Mouse (Mus musculus) lung, postnatal 4 days (tissue): Measurements from ENCODE around the gene Lalba.
A peak's percentile ranks its signal among the peaks of the same experiment; 100 is the strongest.
"Not testable (repeated sequence)": the region's sequence is repeated elsewhere in the genome, so short reads cannot be mapped to it uniquely, and the experiment has no call there.

Source experiments
- DNase-seq, 2 experiments: peaks; one replicate each; pipeline ENCODE4 v3.0.0; 2021

Gene Lalba

GRCm38 (mm10) chr15:98491332-98491731, 8.8 kb upstream of the Lalba start:
- DNase-seq: peak in 1 of 2 experiments; percentile 40

- no peak for DNase-seq
These were observed 4.0 kb upstream of the Lalba start for GRCm38 (mm10) chr15:98486433-98487021.

DNA sequence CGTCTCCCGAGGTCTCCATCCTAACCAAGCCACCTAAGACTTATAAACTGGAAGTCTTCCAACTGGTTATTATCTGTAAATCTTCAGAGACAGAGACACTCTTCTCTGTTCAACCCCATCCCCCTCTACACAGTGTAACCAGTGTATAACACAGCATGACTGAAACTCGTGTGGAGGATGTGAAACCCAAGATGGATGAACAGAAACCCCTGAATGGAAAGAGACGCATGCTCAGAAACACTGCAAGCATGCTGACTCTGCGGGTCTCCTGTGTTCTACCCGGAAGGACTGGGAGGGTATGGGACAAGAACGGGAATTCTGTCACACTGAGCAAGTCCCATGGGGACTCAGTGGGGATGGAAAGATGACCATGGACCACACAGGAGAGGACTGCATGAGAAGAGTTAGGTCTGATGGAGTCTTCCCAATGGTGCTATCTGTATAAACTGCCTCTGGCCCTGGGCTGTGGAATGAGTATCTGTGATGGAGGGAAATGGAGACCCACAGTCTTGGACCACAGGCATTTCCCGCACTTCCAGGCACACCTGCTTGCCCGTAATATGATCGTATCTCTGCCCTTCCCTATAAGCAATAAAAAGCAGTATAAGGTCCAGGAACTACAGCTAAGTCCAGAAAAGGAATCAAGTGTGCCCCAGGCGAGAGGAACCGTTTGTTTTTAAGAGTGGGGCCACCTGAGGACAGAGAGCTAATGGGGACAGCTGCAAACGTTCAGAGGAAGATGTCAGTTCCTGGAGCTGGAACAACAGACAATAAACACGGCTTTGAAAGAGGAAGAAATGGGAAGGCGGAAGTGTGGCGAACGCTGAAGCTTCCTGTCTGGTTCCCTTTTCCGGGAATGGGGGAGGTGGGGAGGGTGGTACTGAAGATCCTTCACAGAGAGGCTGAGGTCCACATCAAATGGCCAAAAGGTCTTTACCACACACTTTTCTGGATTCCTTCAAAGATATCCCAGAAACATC, 1.7 kb upstream of the Lalba start:
- DNase-seq: peak; percentile 56 to 59

GRCm38 (mm10) chr15:98479568-98480102, 2.9 kb downstream of the Lalba start:
- no peak for DNase-seq

DNA sequence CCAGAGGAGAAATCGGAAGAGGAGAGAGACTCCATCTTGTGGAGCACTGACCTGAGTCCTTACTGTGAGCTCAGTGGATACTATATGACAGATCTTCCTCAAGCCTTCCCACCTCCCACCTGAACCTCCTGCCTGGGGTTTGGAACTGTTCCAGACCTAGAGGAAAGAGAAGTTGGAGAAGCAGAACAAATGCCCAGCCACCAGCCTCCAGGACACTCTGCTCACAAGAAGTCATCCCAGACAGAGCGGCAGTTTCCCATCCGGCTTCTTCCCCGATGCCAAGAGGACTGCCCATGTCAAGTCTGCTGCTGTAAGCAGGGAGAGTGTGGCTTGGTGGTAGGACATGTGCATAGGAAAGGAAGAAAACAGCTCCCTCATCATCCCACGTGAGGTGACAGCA, 6.2 kb downstream of the Lalba start:
- DNase-seq: no peak

GRCm38 (mm10) chr15:98475382-98475781, 7.1 kb downstream of the Lalba start:
- peak in 1 of 2 experiments; percentile 64 for DNase-seq

DNA sequence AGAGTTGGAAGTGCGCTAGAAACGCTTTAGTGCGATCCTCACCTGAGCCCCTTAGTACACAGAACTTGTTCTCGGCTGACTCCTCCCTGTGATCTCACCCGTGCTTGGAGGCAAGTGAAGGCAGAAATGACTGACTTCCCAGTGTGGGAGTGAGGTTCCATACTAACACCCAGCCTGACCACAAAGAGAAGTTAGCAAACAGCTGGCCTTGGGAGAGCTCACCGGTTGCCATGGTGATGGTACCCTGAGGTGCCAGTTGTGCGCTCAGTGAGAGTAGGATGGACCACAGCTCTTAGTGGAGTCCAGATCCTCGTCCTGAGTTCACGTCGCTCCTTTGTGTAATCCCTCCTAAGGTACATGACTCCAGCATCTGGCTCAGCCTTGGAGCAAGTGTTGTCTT, 7.6 kb downstream of the Lalba start:
- DNase-seq: no peak

DNA sequence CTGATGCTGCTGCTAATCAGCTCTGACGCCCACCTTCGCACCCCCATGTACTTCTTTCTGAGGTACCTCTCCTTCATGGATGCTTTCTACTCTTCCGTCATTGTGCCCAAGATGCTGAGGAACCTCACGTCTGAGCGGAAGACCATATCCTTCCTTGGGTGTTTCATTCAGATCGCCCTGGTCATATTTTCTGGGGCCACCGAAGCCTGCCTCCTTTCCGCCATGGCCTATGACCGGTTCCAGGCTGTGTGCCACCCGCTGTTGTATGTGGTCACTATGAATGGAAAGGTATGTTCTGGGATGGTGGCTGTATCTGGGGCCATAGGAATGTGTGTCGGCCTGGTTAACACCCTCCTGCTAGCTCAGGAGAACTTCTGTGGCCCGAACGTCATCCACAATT, 11.0 kb downstream of the Lalba start:
- no peak for DNase-seq

DNA sequence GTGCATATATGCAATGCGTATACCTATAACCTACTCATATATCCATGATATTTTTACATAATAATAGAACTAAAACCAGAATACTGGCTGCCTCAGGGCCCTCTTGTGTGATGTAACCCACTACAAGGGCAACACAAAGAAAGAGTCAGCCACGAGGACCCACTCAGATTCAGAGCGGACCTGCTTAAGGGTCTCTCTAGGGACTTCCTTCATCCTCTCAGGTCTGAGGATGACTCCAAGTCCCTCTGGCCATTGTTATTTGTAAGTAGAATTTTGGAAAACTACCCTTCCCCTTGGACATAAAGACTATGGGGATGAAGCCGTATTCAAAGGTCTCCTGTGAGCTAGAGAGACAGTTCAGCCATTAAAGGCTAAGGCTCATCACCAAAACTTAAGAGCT, 12.9 kb downstream of the Lalba start, which contains the start of gene OR5BS1P:
TSS of gene OR5BS1P (plus strand) at position 301 of the 400 bp plus-strand sequence.
- DNase-seq: no peak

DNA sequence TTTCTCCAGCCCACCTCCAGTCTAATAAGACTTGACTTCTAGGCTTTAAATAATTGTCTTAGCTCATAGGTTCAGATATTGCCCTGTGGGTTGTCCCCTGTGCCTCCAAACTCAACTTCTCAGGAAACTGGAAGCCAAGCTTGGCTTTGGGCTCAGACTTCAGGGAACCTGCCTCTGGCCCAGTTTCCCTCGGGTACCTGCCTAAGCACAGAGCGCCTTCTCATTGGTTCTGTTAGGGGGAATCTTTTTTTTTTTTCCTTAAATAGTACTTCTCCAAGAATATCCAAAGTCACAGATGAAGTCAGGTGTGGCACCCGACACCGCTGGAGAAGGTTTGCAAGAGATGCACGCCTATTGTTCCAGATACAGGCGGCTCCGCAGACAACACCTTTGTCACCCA, 30.2 kb downstream of the Lalba start, which contains the start of gene Olfr281:
TSS of gene Olfr281 (plus strand) at position 301 of the 400 bp plus-strand sequence.
- no peak for DNase-seq

GRCm38 (mm10) chr15:98448521-98448920, 34.0 kb downstream of the Lalba start:
- DNase-seq: peak; percentile 19 to 44

DNA sequence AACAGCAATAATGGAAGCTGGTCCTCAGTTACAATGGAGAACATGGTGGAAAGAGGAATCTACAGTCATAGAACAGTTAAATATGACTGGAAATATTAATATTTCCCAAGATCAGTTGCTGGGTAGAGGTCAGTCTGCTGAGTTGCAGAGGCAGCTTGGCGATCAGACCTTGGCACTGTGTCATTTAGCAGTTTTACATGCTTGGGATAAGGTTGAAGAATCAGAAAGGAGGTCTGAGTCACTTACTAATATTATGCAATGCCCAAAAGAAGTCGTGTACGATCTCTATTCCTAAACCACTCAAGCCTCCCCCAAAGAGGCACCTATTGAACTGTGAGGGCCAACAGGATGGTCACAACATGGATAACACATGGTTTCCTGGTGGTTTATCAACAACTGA, 38.0 kb downstream of the Lalba start:
- DNase-seq: no peak

GRCm38 (mm10) chr15:98430925-98431324, 51.6 kb downstream of the Lalba start, which contains the start of gene Olfr282:
Olfr282 (plus strand) TSS chr15:98431225.
- DNase-seq: not testable (repeated sequence)
